Mouse (Mus musculus) regulatory T cell (primary cell): ENCODE data around the gene Epm2a.
"Not testable (repeated sequence)": the region's sequence is repeated elsewhere in the genome, so short reads cannot be mapped to it uniquely, and the experiment has no call there.

Source experiments
- in situ Hi-C: fragments of 300-600 bp; cut with MboI, MseI; formaldehyde crosslinking; loops from one replicate; pipeline ENCODE4 v1.15.1; 2025; ENCODE audit warnings: high pct_unique_total_duplicates

Epm2a gene

GRCm38 (mm10) chr10:11343205-11344141 is at the start of gene Epm2a:
Gene Epm2a, plus strand, starts transcription at chr10:11343404.
- in situ Hi-C loops, result no loop called here

GRCm38 (mm10) chr10:11298418-11298817 is 44.8 kb upstream of the Epm2a start:
- in situ Hi-C loops, result no loop called here

- in situ Hi-C loops, result no loop called here
These were observed 37.7 kb upstream of the Epm2a start for GRCm38 (mm10) chr10:11305365-11306053.

GRCm38 (mm10) chr10:11306054-11306367 is 37.2 kb upstream of the Epm2a start:
- in situ Hi-C loops, result no loop called here

GRCm38 (mm10) chr10:11309866-11310265 is 33.3 kb upstream of the Epm2a start:
- in situ Hi-C loops, result loop anchor here (10.0 kb wide), 1 partner anchor 265 kb away; no protein-coding TSS in a partner anchor

- in situ Hi-C loops, result loop anchor here (10.0 kb wide), 1 partner anchor 266 kb away; no protein-coding TSS in a partner anchor
These were observed 32.7 kb upstream of the Epm2a start for GRCm38 (mm10) chr10:11310481-11310880.

GRCm38 (mm10) chr10:11317856-11318454 is 25.2 kb upstream of the Epm2a start:
- in situ Hi-C loops, result loop anchor here (10.0 kb wide), 1 partner anchor 273 kb away; no protein-coding TSS in a partner anchor

GRCm38 (mm10) chr10:11319446-11319970 is 23.7 kb upstream of the Epm2a start:
- in situ Hi-C loops, result loop anchor here (10.0 kb wide), 1 partner anchor 275 kb away; no protein-coding TSS in a partner anchor

GRCm38 (mm10) chr10:11322316-11322715 is 20.9 kb upstream of the Epm2a start:
- in situ Hi-C loops, result no loop called here

GRCm38 (mm10) chr10:11323202-11323898 is 19.9 kb upstream of the Epm2a start:
- in situ Hi-C loops, result no loop called here

GRCm38 (mm10) chr10:11326526-11326925 is 16.7 kb upstream of the Epm2a start:
- in situ Hi-C loops, result no loop called here

- in situ Hi-C loops, result no loop called here
These were observed 1.6 kb downstream of the Epm2a start for GRCm38 (mm10) chr10:11344536-11345468.

- in situ Hi-C loops, result not testable (repeated sequence)
These were observed 7.2 kb downstream of the Epm2a start for GRCm38 (mm10) chr10:11350243-11350974.

GRCm38 (mm10) chr10:11354609-11355008 is 11.4 kb downstream of the Epm2a start:
- in situ Hi-C loops, result no loop called here

GRCm38 (mm10) chr10:11361985-11362692 is 18.9 kb downstream of the Epm2a start:
- in situ Hi-C loops, result no loop called here

- in situ Hi-C loops, result no loop called here
These were observed 19.8 kb downstream of the Epm2a start for GRCm38 (mm10) chr10:11362896-11363487.

GRCm38 (mm10) chr10:11381302-11381701 is 38.1 kb downstream of the Epm2a start:
- in situ Hi-C loops, result no loop called here

GRCm38 (mm10) chr10:11410926-11411325 is 67.7 kb downstream of the Epm2a start:
- in situ Hi-C loops, result no loop called here
